Mouse (Mus musculus) MEL (cell line): ENCODE results near the gene Igsf10. TPM values are rescaled to one million over a fixed set of nuclear protein-coding genes. Genes with fewer than 3 reads are reported as not detected.

ENCODE experiments used
- DNase-seq: peaks from one replicate; pipeline ENCODE4 v3.0.0; 2011; ENCODE audit warnings: low read depth, low spot score
- H3K27ac ChIP-seq: 2 replicates; pipeline ENCODE4 v1.5.1; 2012; ENCODE audit warnings: low read depth, mild to moderate bottlenecking, control low read depth, low read length, moderate library complexity; ENCODE audit not compliant: control insufficient read depth
- H3K27me3 ChIP-seq, 2 experiments: fragments of 150-350 bp in 1 of 2; sonication (generic) in 1 of 2; 2 replicates each; pipeline ENCODE4 v1.6.1; 2012; ENCODE audit warnings: low read length in 2 of 2, mild to moderate bottlenecking in 2 of 2, improper control_type of control experiment in 1 of 2, moderate library complexity in 1 of 2; ENCODE audit not compliant: insufficient read depth in 2 of 2, control insufficient read depth in 1 of 2
- H3K36me3 ChIP-seq, 2 experiments: 2 replicates each; pipeline ENCODE4 v1.6.1; 2012 to 2014; ENCODE audit warnings: low read length in 2 of 2, improper control_type of control experiment in 1 of 2, inconsistent platforms in 1 of 2, mild to moderate bottlenecking in 1 of 2; ENCODE audit not compliant: insufficient read depth in 2 of 2, control insufficient read depth in 1 of 2
- H3K4me1 ChIP-seq, 2 experiments: fragments of 150-350 bp in 1 of 2; sonication (generic) in 1 of 2; 2 replicates each; pipeline ENCODE4 v1.6.1; 2012; ENCODE audit warnings: low read length in 2 of 2, improper control_type of control experiment in 1 of 2, mild to moderate bottlenecking in 1 of 2; ENCODE audit not compliant: insufficient read depth in 2 of 2, control insufficient read depth in 1 of 2
- H3K4me3 ChIP-seq, 2 experiments: fragments of 150-350 bp in 1 of 2; sonication (generic) in 1 of 2; 2 replicates each; pipeline ENCODE4 v1.5.1; 2012; ENCODE audit warnings: low read depth in 2 of 2, low read length in 2 of 2, mild to moderate bottlenecking in 2 of 2, moderate library complexity in 2 of 2, control low read depth in 1 of 2, improper control_type of control experiment in 1 of 2; ENCODE audit not compliant: control insufficient read depth in 1 of 2, insufficient read depth in 1 of 2
- H3K79me2 ChIP-seq: 2 replicates; pipeline ENCODE4 v1.6.1; 2012; ENCODE audit warnings: mild to moderate bottlenecking, low read length, moderate library complexity; ENCODE audit not compliant: control insufficient read depth, poor library complexity, insufficient read depth
- H3K9ac ChIP-seq: 2 replicates; pipeline ENCODE4 v1.6.1; 2012; ENCODE audit warnings: low read depth, mild to moderate bottlenecking, control low read depth, low read length, moderate library complexity; ENCODE audit not compliant: control insufficient read depth, poor library complexity, severe bottlenecking
- H3K9me3 ChIP-seq: fragments of 150-350 bp; sonication (generic); replicated peaks from 2 replicates; pipeline ENCODE4 v1.6.1; 2012; ENCODE audit warnings: mild to moderate bottlenecking, low read length, improper control_type of control experiment, moderate library complexity; ENCODE audit not compliant: insufficient read depth
- BHLHE40 ChIP-seq: IDR thresholded peaks from 2 replicates; pipeline ENCODE4 v1.6.1; 2012; ENCODE audit warnings: low read depth, mild to moderate bottlenecking, inconsistent platforms, low read length, improper control_type of control experiment, borderline replicate concordance
- CHD1 ChIP-seq: IDR thresholded peaks from 2 replicates; pipeline ENCODE4 v1.6.1; 2012; ENCODE audit warnings: low read depth, mild to moderate bottlenecking, inconsistent platforms, low read length, improper control_type of control experiment
- CHD2 ChIP-seq: IDR thresholded peaks from 2 replicates; pipeline ENCODE4 v1.6.1; 2011; ENCODE audit warnings: low read length, improper control_type of control experiment
- CTCF ChIP-seq, 3 experiments: IDR thresholded peaks in 2 of 3; conservative IDR thresholded peaks in 1 of 3; 2 replicates each; pipeline ENCODE4 v1.5.1; 2011 to 2012; ENCODE audit warnings: low read length in 3 of 3, low read depth in 2 of 3, mild to moderate bottlenecking in 2 of 3, improper control_type of control experiment in 1 of 3, inconsistent platforms in 1 of 3, mixed read lengths in 1 of 3, moderate library complexity in 1 of 3; ENCODE audit not compliant: control insufficient read depth in 1 of 3, insufficient read depth in 1 of 3, poor library complexity in 1 of 3, severe bottlenecking in 1 of 3
- E2F4 ChIP-seq: IDR thresholded peaks from 2 replicates; pipeline ENCODE4 v1.6.1; 2011; ENCODE audit warnings: low read depth, low read length, improper control_type of control experiment, borderline replicate concordance
- ELF1 ChIP-seq: IDR thresholded peaks from 2 replicates; pipeline ENCODE4 v1.6.1; 2014; ENCODE audit warnings: low read depth, mild to moderate bottlenecking, inconsistent platforms, low read length, improper control_type of control experiment, moderate library complexity
- EP300 ChIP-seq, 2 experiments: IDR thresholded peaks; 2 replicates each; pipeline ENCODE4 v1.6.1; 2011; ENCODE audit warnings: improper control_type of control experiment in 2 of 2, low read length in 2 of 2, low read depth in 1 of 2, mild to moderate bottlenecking in 1 of 2
- ETS1 ChIP-seq: IDR thresholded peaks from 2 replicates; pipeline ENCODE4 v1.6.1; 2012; ENCODE audit warnings: low read depth, mild to moderate bottlenecking, inconsistent platforms, low read length, improper control_type of control experiment, moderate library complexity
- GABPA ChIP-seq: IDR thresholded peaks from 2 replicates; pipeline ENCODE4 v1.6.1; 2012; ENCODE audit warnings: low read depth, mild to moderate bottlenecking, inconsistent platforms, low read length, improper control_type of control experiment, moderate library complexity
- GATA1 ChIP-seq: IDR thresholded peaks from 2 replicates; pipeline ENCODE4 v1.6.1; 2011; ENCODE audit warnings: low read depth, low read length, improper control_type of control experiment
- JUND ChIP-seq: IDR thresholded peaks from 2 replicates; pipeline ENCODE4 v1.6.1; 2011; ENCODE audit warnings: low read depth, mild to moderate bottlenecking, improper control_type of control experiment, low read length
- KAT2A ChIP-seq: conservative IDR thresholded peaks from 2 replicates; pipeline ENCODE4 v1.6.1; 2012; ENCODE audit warnings: low read depth, low read length, improper control_type of control experiment, inconsistent platforms
- MAX ChIP-seq: IDR thresholded peaks from 2 replicates; pipeline ENCODE4 v1.6.1; 2011; ENCODE audit warnings: low read length, improper control_type of control experiment
- MAZ ChIP-seq: IDR thresholded peaks from 2 replicates; pipeline ENCODE4 v1.6.1; 2012; ENCODE audit warnings: low read depth, mild to moderate bottlenecking, inconsistent platforms, low read length, improper control_type of control experiment
- MEF2A ChIP-seq: IDR thresholded peaks from 2 replicates; pipeline ENCODE4 v1.6.1; 2014; ENCODE audit warnings: low read depth, mild to moderate bottlenecking, inconsistent platforms, low read length, improper control_type of control experiment; ENCODE audit not compliant: poor library complexity, insufficient replicate concordance, severe bottlenecking; ENCODE audit errors: extremely low read depth
- MXI1 ChIP-seq: IDR thresholded peaks from 2 replicates; pipeline ENCODE4 v1.6.1; 2011; ENCODE audit warnings: mild to moderate bottlenecking, low read depth, low read length, improper control_type of control experiment
- MYB ChIP-seq: IDR thresholded peaks from 2 replicates; pipeline ENCODE4 v1.6.1; 2011; ENCODE audit warnings: mild to moderate bottlenecking, low read depth, low read length, improper control_type of control experiment
- MYC ChIP-seq: IDR thresholded peaks from 2 replicates; pipeline ENCODE4 v1.6.1; 2011; ENCODE audit warnings: low read depth, mild to moderate bottlenecking, low read length, improper control_type of control experiment, moderate library complexity
- NELFE ChIP-seq: IDR thresholded peaks from 2 replicates; pipeline ENCODE4 v1.6.1; 2011; ENCODE audit warnings: low read depth, low read length, improper control_type of control experiment
- POLR2A ChIP-seq, 2 experiments: IDR thresholded peaks; 2 replicates each; pipeline ENCODE4 v1.6.1; 2011 to 2012; ENCODE audit warnings: low read length in 2 of 2, mild to moderate bottlenecking in 2 of 2, control low read depth in 1 of 2, improper control_type of control experiment in 1 of 2, low read depth in 1 of 2, moderate library complexity in 1 of 2; ENCODE audit not compliant: control insufficient read depth in 1 of 2, insufficient read depth in 1 of 2, poor library complexity in 1 of 2
- POLR2AphosphoS2 ChIP-seq: IDR thresholded peaks from 2 replicates; pipeline ENCODE4 v1.6.1; 2011; ENCODE audit warnings: low read length, improper control_type of control experiment
- RAD21 ChIP-seq: IDR thresholded peaks from 2 replicates; pipeline ENCODE4 v1.6.1; 2011; ENCODE audit warnings: mild to moderate bottlenecking, low read depth, low read length, improper control_type of control experiment
- RCOR1 ChIP-seq: IDR thresholded peaks from 2 replicates; pipeline ENCODE4 v1.6.1; 2012; ENCODE audit warnings: low read depth, mild to moderate bottlenecking, inconsistent platforms, low read length, improper control_type of control experiment
- SIN3A ChIP-seq: IDR thresholded peaks from 2 replicates; pipeline ENCODE4 v1.6.1; 2012; ENCODE audit warnings: low read length, improper control_type of control experiment, inconsistent platforms
- TAL1 ChIP-seq: IDR thresholded peaks from 2 replicates; pipeline ENCODE4 v1.6.1; 2012; ENCODE audit warnings: mild to moderate bottlenecking, inconsistent platforms, low read length, moderate library complexity, mixed read lengths
- UBTF ChIP-seq: IDR thresholded peaks from 2 replicates; pipeline ENCODE4 v1.6.1; 2012; ENCODE audit warnings: low read depth, mild to moderate bottlenecking, inconsistent platforms, low read length, improper control_type of control experiment, moderate library complexity, borderline replicate concordance; ENCODE audit not compliant: insufficient read depth
- USF2 ChIP-seq, 2 experiments: IDR thresholded peaks; 2 replicates each; pipeline ENCODE4 v1.6.1; 2011 to 2012; ENCODE audit warnings: improper control_type of control experiment in 2 of 2, low read length in 2 of 2, borderline replicate concordance in 1 of 2, inconsistent platforms in 1 of 2, low read depth in 1 of 2, mild to moderate bottlenecking in 1 of 2; ENCODE audit not compliant: insufficient read depth in 1 of 2
- ZC3H11A ChIP-seq: IDR thresholded peaks from 2 replicates; pipeline ENCODE4 v1.6.1; 2012; ENCODE audit warnings: low read depth, mild to moderate bottlenecking, inconsistent platforms, low read length, improper control_type of control experiment
- polyA plus RNA-seq, 2 experiments: library from polyadenylated mRNA; stranded (reverse) in 1 of 2; unstranded in 1 of 2; fragments of >175 nt in 1 of 2; fragments of >200 nt in 1 of 2; gene quantifications; 2 replicates each; pipeline versions ENCODE4 v1.2.1 to v1.2.4; 2012; ENCODE audit warnings: low replicate concordance in 2 of 2, low read depth in 1 of 2; ENCODE audit not compliant: insufficient read length in 2 of 2, insufficient read depth in 1 of 2, missing spikeins in 1 of 2
- total RNA-seq: library from RNA; depleted of rRNA; stranded (reverse); fragments of 300-350 nt; gene quantifications from 2 replicates; pipeline ENCODE4 v1.2.3, GENCODE M21; 2012

Gene Igsf10
- total and polyA plus RNA-seq, 3 experiments = not detected

DNA sequence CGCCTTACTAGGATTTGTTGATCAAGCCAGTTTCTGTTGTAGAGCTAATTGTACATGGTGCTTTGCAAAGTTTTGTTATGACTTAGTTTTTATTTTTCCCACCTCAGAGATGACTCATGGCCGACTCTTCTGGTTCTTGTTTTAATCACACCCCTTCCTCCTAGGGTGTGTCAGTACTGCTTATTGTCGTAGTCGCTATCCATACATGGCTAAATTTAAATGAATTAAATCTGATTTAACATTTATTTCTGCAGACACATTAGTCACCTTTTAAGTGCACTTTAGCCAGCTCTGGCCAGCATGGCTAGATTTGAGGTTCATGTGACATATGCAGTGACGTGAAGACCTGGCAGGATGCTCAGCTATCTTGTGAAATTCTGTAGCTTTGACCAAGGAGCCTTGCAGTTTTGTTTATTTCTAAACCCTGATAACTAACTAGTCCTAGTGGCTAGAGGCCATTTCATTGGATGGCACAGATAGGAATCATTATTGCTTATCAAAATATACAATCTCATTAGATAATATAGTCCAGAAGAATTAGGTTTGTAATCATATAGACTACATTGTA lies 47.5 kb downstream of the Igsf10 start:
- no peaks in the 10 kb centered on the region for H3K9me3 ChIP-seq
- no peaks in the 10 kb centered on the region for H3K79me2 ChIP-seq
- H3K27me3 ChIP-seq = no peaks in the 10 kb centered on the region; a peak in 1 of 4 replicates
- no peak overlapping the region for H3K9ac ChIP-seq
- H3K27ac ChIP-seq = no peak overlapping the region
- no peak overlapping the region for H3K4me3 ChIP-seq
- H3K36me3 ChIP-seq = no peaks in the 10 kb centered on the region
- no peak for DNase-seq
- H3K4me1 ChIP-seq = no peaks in the 10 kb centered on the region
- no peak for TF ChIP-seq USF2 (IDR thresholded peaks at IDR 0.05; ENCODE audit: borderline replicate concordance in 1 of 2, insufficient read depth in 1 of 2, low read depth in 1 of 2, low read length in 2 of 2)
- no peak for TF ChIP-seq JUND
- no peak for TF ChIP-seq MYC
- no peak for TF ChIP-seq SIN3A
- TF ChIP-seq ZC3H11A = no peak
- no peak for TF ChIP-seq MAZ
- no peak for TF ChIP-seq UBTF
- TF ChIP-seq MYB = no peak
- no peak for TF ChIP-seq GATA1
- TF ChIP-seq CTCF (IDR thresholded peaks at IDR 0.05 in 2 of 3, conservative IDR thresholded peaks at IDR 0.05 in 1 of 3; ENCODE audit: control insufficient read depth in 1 of 3, insufficient read depth in 1 of 3, low read depth in 2 of 3, low read length in 3 of 3, poor library complexity in 1 of 3, severe bottlenecking in 1 of 3) = no peak
- no peak for TF ChIP-seq MXI1
- TF ChIP-seq KAT2A = no peak
- no peak for TF ChIP-seq MEF2A
- TF ChIP-seq RAD21 = no peak
- no peak for TF ChIP-seq ETS1
- no peak for TF ChIP-seq POLR2A (IDR thresholded peaks at IDR 0.05; ENCODE audit: control insufficient read depth in 1 of 2, insufficient read depth in 1 of 2, low read depth in 1 of 2, low read length in 2 of 2, poor library complexity in 1 of 2)

DNA sequence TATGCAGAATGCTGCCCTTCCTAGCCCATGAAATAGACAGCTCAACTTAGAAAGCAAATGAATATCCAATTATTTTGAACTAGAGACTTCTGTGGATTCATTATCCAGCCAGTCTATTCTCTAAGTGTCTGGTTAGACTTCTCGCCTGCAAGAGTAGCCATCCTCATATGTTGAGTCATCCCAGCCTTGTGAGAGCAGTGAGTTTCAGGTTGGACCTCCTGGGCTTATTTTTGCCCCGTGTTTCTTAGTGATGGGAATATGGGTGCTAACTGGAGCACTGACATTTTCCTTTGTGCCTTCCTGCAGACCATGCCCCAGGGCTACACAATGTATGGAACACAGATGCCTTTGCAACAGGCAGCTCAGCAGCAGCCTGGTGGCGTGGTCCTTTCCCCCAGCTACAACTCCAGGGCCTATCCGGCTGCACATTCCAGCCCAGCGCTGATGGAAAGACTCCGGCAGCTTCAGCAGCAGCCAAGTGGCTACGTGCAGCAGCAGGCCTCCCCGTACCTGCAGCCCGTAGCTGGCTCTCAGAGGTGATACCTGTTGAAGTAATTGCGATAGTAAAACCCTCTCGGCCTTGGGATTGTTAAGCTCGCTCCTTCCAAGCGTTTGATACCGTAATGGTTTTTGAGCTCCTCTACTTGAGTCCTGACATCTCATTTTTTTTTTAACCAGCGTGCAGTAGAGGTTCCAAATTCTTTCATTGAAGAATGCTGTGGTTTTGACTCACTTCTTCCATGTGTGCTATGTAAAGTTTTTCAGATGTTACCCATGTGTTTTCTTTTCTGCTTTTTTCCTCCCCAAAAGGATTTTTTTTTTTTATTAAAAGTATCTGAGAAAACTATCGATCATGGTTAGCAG lies 48.3 kb downstream of the Igsf10 start:
- Histone ChIP-seq H3K79me2 (no peaks in the 10 kb centered on the region), H3K4me3 (no peak overlapping the region), H3K4me1 (no peaks in the 10 kb centered on the region), H3K9ac (no peak overlapping the region), H3K27ac (no peak overlapping the region)
- no peak for DNase-seq
- no peak for TF ChIP-seq E2F4
- TF ChIP-seq KAT2A = no peak
- TF ChIP-seq MAX = no peak
- TF ChIP-seq RCOR1 = no peak
- no peak for TF ChIP-seq TAL1
- no peak for TF ChIP-seq RAD21
- no peak for TF ChIP-seq MYC
- no peak for TF ChIP-seq ZC3H11A
- TF ChIP-seq GABPA = no peak
- TF ChIP-seq POLR2AphosphoS2 = no peak
- no peak for TF ChIP-seq MXI1
- no peak for TF ChIP-seq BHLHE40
- no peak for TF ChIP-seq POLR2A (IDR thresholded peaks at IDR 0.05; ENCODE audit: control insufficient read depth in 1 of 2, insufficient read depth in 1 of 2, low read depth in 1 of 2, low read length in 2 of 2, poor library complexity in 1 of 2)
- TF ChIP-seq CHD1 = no peak
- TF ChIP-seq NELFE = no peak
- no peak for TF ChIP-seq CHD2
- TF ChIP-seq EP300 (IDR thresholded peaks at IDR 0.05; ENCODE audit: low read depth in 1 of 2, low read length in 2 of 2) = no peak
- TF ChIP-seq ELF1 = no peak
- TF ChIP-seq, all 39 proteins: peak for 0
- Histone ChIP-seq H3K36me3 (no peaks in the 10 kb centered on the region), H3K27me3 (no peaks in the 10 kb centered on the region; a peak in 1 of 4 replicates), H3K9me3 (no peaks in the 10 kb centered on the region)
